Mouse (Mus musculus) left cerebral cortex, adult 11 months (tissue): ENCODE measurements around the gene Cbln3.

Source experiments
- DNase-seq: peaks from one replicate; pipeline ENCODE4 v3.0.0; 2022; ENCODE audit warnings: low spot score

Gene Cbln3

DNA sequence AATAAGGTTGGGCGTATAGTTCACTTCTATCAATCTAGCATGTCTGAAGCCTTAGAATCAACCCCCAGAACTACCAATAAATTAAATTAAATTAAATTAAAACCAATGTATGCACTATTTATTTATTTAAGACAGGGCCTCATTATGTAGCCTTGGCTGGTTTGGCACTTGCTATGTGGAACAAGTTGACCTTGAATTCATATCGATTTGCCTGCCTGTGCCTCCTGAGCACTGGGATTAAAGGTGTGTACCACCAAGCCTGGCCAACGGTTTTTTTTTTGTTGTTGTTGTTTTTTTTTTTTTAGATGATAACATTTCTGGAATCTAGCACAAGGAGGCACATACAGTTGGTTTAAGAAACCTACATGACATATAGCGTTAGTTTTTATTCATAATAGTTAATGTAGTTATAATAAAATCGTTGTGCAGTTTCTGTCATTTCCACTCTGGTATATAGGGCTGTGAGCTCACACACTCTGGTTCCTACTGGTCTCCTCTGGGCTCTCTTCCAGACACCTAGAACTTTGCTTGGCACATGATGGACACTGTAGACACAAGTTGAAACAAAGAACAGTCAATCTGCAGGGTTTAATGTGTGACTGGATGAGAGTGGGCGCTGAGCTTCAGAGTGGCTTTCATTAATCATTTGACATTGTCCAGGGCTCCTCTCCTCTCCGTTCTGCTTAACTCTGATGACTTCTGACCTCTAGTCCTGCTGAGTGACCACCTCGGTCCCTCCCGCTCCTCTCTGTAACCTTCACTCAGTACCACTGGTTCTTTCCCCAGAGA lies 38.5 kb downstream of the Cbln3 start:
- no peak for DNase-seq

GRCm38 (mm10) chr14:55842794-55843193 lies 41.4 kb downstream of the Cbln3 start:
- no peak for DNase-seq

- no peak for DNase-seq
These were observed 43.3 kb downstream of the Cbln3 start for GRCm38 (mm10) chr14:55840853-55841366.

GRCm38 (mm10) chr14:55838740-55839139 lies 45.5 kb downstream of the Cbln3 start:
- no peak for DNase-seq

- DNase-seq = no peak
These were observed 45.9 kb downstream of the Cbln3 start for GRCm38 (mm10) chr14:55838312-55838711.

- no peak for DNase-seq
These were observed 49.2 kb downstream of the Cbln3 start for GRCm38 (mm10) chr14:55834808-55835533.

GRCm38 (mm10) chr14:55833126-55833525 lies 51.1 kb downstream of the Cbln3 start:
- no peak for DNase-seq

GRCm38 (mm10) chr14:55830331-55830730 lies 53.9 kb downstream of the Cbln3 start:
- no peak for DNase-seq

- DNase-seq = no peak
These were observed 54.3 kb downstream of the Cbln3 start for GRCm38 (mm10) chr14:55829854-55830253.
